Mouse (Mus musculus): ENCODE data around the gene Chmp4b. TPM values are rescaled to one million over a fixed set of nuclear protein-coding genes. Genes with fewer than 3 reads are reported as not detected.

The Chmp4b gene
- total and polyA plus RNA-seq, 2 experiments, result 37.6 to 57.7 TPM

- DNase-seq (ENCODE audit: extremely low read depth, low read depth, low spot score), result no peak
- H3K36me3 ChIP-seq (ENCODE audit: control insufficient read depth, insufficient read depth, low read length), result no peaks in the 10 kb centered on the region
- no peak overlapping the region for H3K4me3 ChIP-seq (ENCODE audit: insufficient read depth, low read depth, low read length)
- H3K27me3 ChIP-seq (ENCODE audit: control insufficient read depth, insufficient read depth, low read length), result no peaks in the 10 kb centered on the region
- no peaks in the 10 kb centered on the region for H3K79me2 ChIP-seq (ENCODE audit: control insufficient read depth, insufficient read depth, low read length)
- H3K9ac ChIP-seq (ENCODE audit: low read depth, low read length), result no peak overlapping the region
- TF ChIP-seq POLR2A (IDR thresholded peaks at IDR 0.05; ENCODE audit: extremely low read depth, insufficient read depth, low read length) (no peak), CTCF (IDR thresholded peaks at IDR 0.05; ENCODE audit: low read depth, low read length) (no peak)
- H3K4me1 ChIP-seq (ENCODE audit: control insufficient read depth, insufficient read depth, low read length), result no peaks in the 10 kb centered on the region
- H3K27ac ChIP-seq (replicated peaks; ENCODE audit: insufficient read depth, low read depth, low read length), result no peak overlapping the region
- 88% methylated on average over 7 of the region's 7 CpGs for WGBS
These were observed 56.4 kb downstream of the Chmp4b start for GRCm38 (mm10) chr2:154707830-154708385.

GRCm38 (mm10) chr2:154711701-154712100 lies 60.2 kb downstream of the Chmp4b start:
- TF ChIP-seq CTCF (IDR thresholded peaks at IDR 0.05; ENCODE audit: low read depth, low read length) (no peak), POLR2A (IDR thresholded peaks at IDR 0.05; ENCODE audit: extremely low read depth, insufficient read depth, low read length) (no peak)
- Histone ChIP-seq H3K36me3 (ENCODE audit: control insufficient read depth, insufficient read depth, low read length) (no peaks in the 10 kb centered on the region), H3K27ac (replicated peaks; ENCODE audit: insufficient read depth, low read depth, low read length) (no peak overlapping the region), H3K27me3 (ENCODE audit: control insufficient read depth, insufficient read depth, low read length) (no peaks in the 10 kb centered on the region), H3K79me2 (ENCODE audit: control insufficient read depth, insufficient read depth, low read length) (no peaks in the 10 kb centered on the region), H3K9ac (ENCODE audit: low read depth, low read length) (no peak overlapping the region), H3K4me1 (ENCODE audit: control insufficient read depth, insufficient read depth, low read length) (no peaks in the 10 kb centered on the region), H3K4me3 (ENCODE audit: insufficient read depth, low read depth, low read length) (no peak overlapping the region)
- no peak for DNase-seq (ENCODE audit: extremely low read depth, low read depth, low spot score)
- WGBS, result 55% methylated on average over 3 of the region's 3 CpGs

- no peaks in the 10 kb centered on the region for H3K4me1 ChIP-seq (ENCODE audit: control insufficient read depth, insufficient read depth, low read length)
- no peaks in the 10 kb centered on the region for H3K27me3 ChIP-seq (ENCODE audit: control insufficient read depth, insufficient read depth, low read length)
- no peaks in the 10 kb centered on the region for H3K79me2 ChIP-seq (ENCODE audit: control insufficient read depth, insufficient read depth, low read length)
- no peak for TF ChIP-seq POLR2A (IDR thresholded peaks at IDR 0.05; ENCODE audit: extremely low read depth, insufficient read depth, low read length)
- peak; percentile 90 for TF ChIP-seq CTCF (IDR thresholded peaks at IDR 0.05; ENCODE audit: low read depth, low read length)
- H3K36me3 ChIP-seq (ENCODE audit: control insufficient read depth, insufficient read depth, low read length), result no peaks in the 10 kb centered on the region
- H3K9ac ChIP-seq (ENCODE audit: low read depth, low read length), result no peak overlapping the region
- no peak overlapping the region for H3K4me3 ChIP-seq (ENCODE audit: insufficient read depth, low read depth, low read length)
- no peak for DNase-seq (ENCODE audit: extremely low read depth, low read depth, low spot score)
- WGBS, result 39% methylated on average over 5 of the region's 5 CpGs
- H3K27ac ChIP-seq (replicated peaks; ENCODE audit: insufficient read depth, low read depth, low read length), result no peak overlapping the region
These were observed 60.8 kb downstream of the Chmp4b start for GRCm38 (mm10) chr2:154712271-154712677.

GRCm38 (mm10) chr2:154713083-154713482 lies 61.6 kb downstream of the Chmp4b start:
- Histone ChIP-seq H3K79me2 (ENCODE audit: control insufficient read depth, insufficient read depth, low read length) (no peaks in the 10 kb centered on the region), H3K27ac (replicated peaks; ENCODE audit: insufficient read depth, low read depth, low read length) (no peak overlapping the region), H3K36me3 (ENCODE audit: control insufficient read depth, insufficient read depth, low read length) (no peaks in the 10 kb centered on the region), H3K4me3 (ENCODE audit: insufficient read depth, low read depth, low read length) (no peak overlapping the region), H3K4me1 (ENCODE audit: control insufficient read depth, insufficient read depth, low read length) (no peaks in the 10 kb centered on the region), H3K27me3 (ENCODE audit: control insufficient read depth, insufficient read depth, low read length) (no peaks in the 10 kb centered on the region), H3K9ac (ENCODE audit: low read depth, low read length) (no peak overlapping the region)
- 34% methylated on average over 5 of the region's 6 CpGs for WGBS
- DNase-seq (ENCODE audit: extremely low read depth, low read depth, low spot score), result peak; percentile 24
- peak; percentile 62 for TF ChIP-seq CTCF (IDR thresholded peaks at IDR 0.05; ENCODE audit: low read depth, low read length)
- no peak for TF ChIP-seq POLR2A (IDR thresholded peaks at IDR 0.05; ENCODE audit: extremely low read depth, insufficient read depth, low read length)

GRCm38 (mm10) chr2:154713964-154714363 lies 62.5 kb downstream of the Chmp4b start:
- DNase-seq (ENCODE audit: extremely low read depth, low read depth, low spot score), result no peak
- H3K4me1 ChIP-seq (ENCODE audit: control insufficient read depth, insufficient read depth, low read length), result no peaks in the 10 kb centered on the region
- WGBS, result 78% methylated on average over 3 of the region's 3 CpGs
- H3K4me3 ChIP-seq (ENCODE audit: insufficient read depth, low read depth, low read length), result no peak overlapping the region
- H3K9ac ChIP-seq (ENCODE audit: low read depth, low read length), result no peak overlapping the region
- no peaks in the 10 kb centered on the region for H3K79me2 ChIP-seq (ENCODE audit: control insufficient read depth, insufficient read depth, low read length)
- no peak for TF ChIP-seq POLR2A (IDR thresholded peaks at IDR 0.05; ENCODE audit: extremely low read depth, insufficient read depth, low read length)
- no peak for TF ChIP-seq CTCF (IDR thresholded peaks at IDR 0.05; ENCODE audit: low read depth, low read length)
- no peaks in the 10 kb centered on the region for H3K27me3 ChIP-seq (ENCODE audit: control insufficient read depth, insufficient read depth, low read length)
- H3K27ac ChIP-seq (replicated peaks; ENCODE audit: insufficient read depth, low read depth, low read length), result no peak overlapping the region
- no peaks in the 10 kb centered on the region for H3K36me3 ChIP-seq (ENCODE audit: control insufficient read depth, insufficient read depth, low read length)

- Histone ChIP-seq H3K4me1 (ENCODE audit: control insufficient read depth, insufficient read depth, low read length) (no peaks in the 10 kb centered on the region), H3K36me3 (ENCODE audit: control insufficient read depth, insufficient read depth, low read length) (no peaks in the 10 kb centered on the region), H3K27me3 (ENCODE audit: control insufficient read depth, insufficient read depth, low read length) (no peaks in the 10 kb centered on the region), H3K27ac (replicated peaks; ENCODE audit: insufficient read depth, low read depth, low read length) (no peak overlapping the region), H3K9ac (ENCODE audit: low read depth, low read length) (no peak overlapping the region), H3K79me2 (ENCODE audit: control insufficient read depth, insufficient read depth, low read length) (no peaks in the 10 kb centered on the region), H3K4me3 (ENCODE audit: insufficient read depth, low read depth, low read length) (no peak overlapping the region)
- WGBS, result 80% methylated on average over 4 of the region's 4 CpGs
- no peak for DNase-seq (ENCODE audit: extremely low read depth, low read depth, low spot score)
- TF ChIP-seq CTCF (IDR thresholded peaks at IDR 0.05; ENCODE audit: low read depth, low read length) (no peak), POLR2A (IDR thresholded peaks at IDR 0.05; ENCODE audit: extremely low read depth, insufficient read depth, low read length) (no peak)
These were observed 65.1 kb downstream of the Chmp4b start for GRCm38 (mm10) chr2:154716586-154716985.

All from liver, adult 2 months (tissue).